ENCODE assay signal across 11 mouse cellular contexts in genomic region chr14:75235955-75236635, GRCm38 (mm10). TPM values are rescaled to one million over a fixed set of nuclear protein-coding genes. Genes with fewer than 3 reads are reported as not detected.
DNase-seq lines count a peak whose midpoint lies in the region; ATAC-seq lines count a peak whose summit lies in the region.
"Had no signal": no experiment of that assay in that cellular context is flagged by ENCODE, and none has a peak within 500 bp of the region (broad histone marks: within the 10 kb centered on the region; RNA-seq: fewer than 3 reads in every experiment).

No protein-coding gene starts in this region.

- DNase-seq in cerebellum, postnatal 14 days, result peak; percentile 18 to 43
- DNase-seq in cerebellum, postnatal 36 days, result no peak
- DNase-seq in hindbrain, embryonic 14.5 days (ENCODE audit: low spot score), result peak; percentile 73
- DNase-seq in left cerebral cortex, postnatal 14 days (ENCODE audit: low spot score in 2 of 2), result peak; percentile 65
- peak; percentile 21 for DNase-seq in right cerebral cortex, postnatal 14 days
- no peak for DNase-seq in adrenal gland, postnatal 4 days (ENCODE audit: low spot score in 2 of 2)

- peak overlapping the region; percentile 37 for H3K4me2 ChIP-seq in hindbrain, embryonic 14.5 days (replicated peaks)
- no peak overlapping the region for H3K4me2 ChIP-seq in heart, embryonic 11.5 days
- H3K4me2 ChIP-seq: heart, embryonic 12.5 days had no signal

- no peaks in the 10 kb centered on the region for H3K9me3 ChIP-seq in hindbrain, embryonic 14.5 days (ENCODE audit: control insufficient read depth, low read length)
- no peaks in the 10 kb centered on the region for H3K9me3 ChIP-seq in heart, embryonic 11.5 days (replicated peaks; ENCODE audit: control insufficient read depth, low read length)
- H3K9me3 ChIP-seq: heart, embryonic 12.5 days had no signal

- ATAC-seq in hindbrain, embryonic 14.5 days (ENCODE audit: low FRiP score), result peak; percentile 83; the same call in 1 of the 2 replicates
- no peak for ATAC-seq in megakaryocyte-erythroid progenitor cell, adult 5-6 weeks (replicated peaks; ENCODE audit: low FRiP score, low TSS enrichment, poor library complexity, severe bottlenecking)
- no peak for ATAC-seq in heart, embryonic 11.5 days (replicated peaks; ENCODE audit: insufficient number of reproducible peaks, low FRiP score, low TSS enrichment)
- ATAC-seq: activated CD4-positive, CD25-positive, alpha-beta regulatory T cell, adult 4 months had no signal

- H3K27me3 ChIP-seq in hindbrain, embryonic 14.5 days (ENCODE audit: control insufficient read depth, insufficient read depth, low read length), result no peaks in the 10 kb centered on the region
- H3K27me3 ChIP-seq in heart, embryonic 11.5 days (ENCODE audit: control insufficient read depth, insufficient read depth, low read length), result no peaks in the 10 kb centered on the region
- H3K27me3 ChIP-seq: heart, embryonic 12.5 days had no signal

- intact Hi-C loops in left cerebral cortex, postnatal 14 days (cut with DNase I), result loop anchor here (5.0 kb wide), 1 partner anchor 46 kb away; the partner anchor contains the start of gene Zc3h13

- no peaks in the 10 kb centered on the region for H3K36me3 ChIP-seq in hindbrain, embryonic 14.5 days (replicated peaks; ENCODE audit: control insufficient read depth, insufficient read depth)
- H3K36me3 ChIP-seq in heart, embryonic 11.5 days (ENCODE audit: control insufficient read depth, insufficient read depth, low read length), result no peaks in the 10 kb centered on the region
- H3K36me3 ChIP-seq: heart, embryonic 12.5 days had no signal

- H3K27ac ChIP-seq in hindbrain, embryonic 14.5 days, result peak overlapping the region; percentile 33
- no peak overlapping the region for H3K27ac ChIP-seq in heart, embryonic 11.5 days (ENCODE audit: low read depth, low read length)

- H3K9ac ChIP-seq in hindbrain, embryonic 14.5 days, result no peak overlapping the region
- H3K9ac ChIP-seq in heart, embryonic 11.5 days (ENCODE audit: low read depth, low read length), result no peak overlapping the region
- H3K9ac ChIP-seq: heart, embryonic 12.5 days had no signal

- H3K4me3 ChIP-seq in hindbrain, embryonic 14.5 days (replicated peaks; ENCODE audit: low read length), result no peak overlapping the region
- no peak overlapping the region for H3K4me3 ChIP-seq in heart, embryonic 11.5 days (ENCODE audit: low read depth, low read length)
- H3K4me3 ChIP-seq: heart, embryonic 12.5 days had no signal

- peaks cover 11% of the 10 kb centered on the region; the same call in 1 of the 2 replicates for H3K4me1 ChIP-seq in hindbrain, embryonic 14.5 days (replicated peaks; ENCODE audit: control insufficient read depth, insufficient read depth, low read length)
- H3K4me1 ChIP-seq in heart, embryonic 11.5 days (ENCODE audit: control insufficient read depth, insufficient read depth, low read length), result no peaks in the 10 kb centered on the region
- H3K4me1 ChIP-seq: heart, embryonic 12.5 days had no signal

- WGBS in hindbrain, embryonic 14.5 days, result 17% methylated on average over 9 of the region's 9 CpGs
- 69% methylated on average over 9 of the region's 9 CpGs for WGBS in heart, embryonic 11.5 days (ENCODE audit: insufficient replicate concordance)

RNA-seq across cellular contexts. Expression of gene Cpb2, which starts 6.0 kb away (rescaled TPM):
- 0.17 TPM in 1 of 2 replicates, not detected in the other for polyA plus RNA-seq in hindbrain, embryonic 14.5 days (2014; fragmentation: Nextera tagmentation; extraction: Ambion mirVana)
- not detected for total RNA-seq in left cerebral cortex, postnatal 14 days (2021)
- not detected in 2 replicates for total RNA-seq in megakaryocyte-erythroid progenitor cell, adult 5-6 weeks (2014; fragmentation: Nextera tagmentation)
- not detected in 2 replicates for total RNA-seq in megakaryocyte-erythroid progenitor cell, adult 5-6 weeks (2017)
- polyA plus RNA-seq in heart, embryonic 11.5 days (2014; fragmentation: Nextera tagmentation; extraction: Ambion mirVana), result 1.1 TPM in 1 of 2 replicates, not detected in the other
- 10 to 100 TPM in 1 of 2 experiments, 1 to 10 TPM in 1; 6.4 to 27.8 TPM for total RNA-seq in adrenal gland, postnatal 4 days (2021)
- polyA plus RNA-seq: activated CD4-positive, CD25-positive, alpha-beta regulatory T cell, adult 4 months; testis, adult 2 months had no signal

RNA-seq across cellular contexts. Expression of gene Zc3h13, which starts 48.1 kb away (rescaled TPM):
- polyA plus RNA-seq in hindbrain, embryonic 14.5 days (2014; fragmentation: Nextera tagmentation; extraction: Ambion mirVana), result 34.5 and 34.6 TPM in 2 replicates
- 10 to 100 TPM; 52.1 to 55.3 TPM for total RNA-seq in left cerebral cortex, postnatal 14 days (2021)
- 28.2 and 28.7 TPM in 2 replicates for total RNA-seq in megakaryocyte-erythroid progenitor cell, adult 5-6 weeks (2014; fragmentation: Nextera tagmentation)
- 34.0 and 41.2 TPM in 2 replicates for total RNA-seq in megakaryocyte-erythroid progenitor cell, adult 5-6 weeks (2017)
- 17.3 and 20.2 TPM in 2 replicates for polyA plus RNA-seq in heart, embryonic 11.5 days (2014; fragmentation: Nextera tagmentation; extraction: Ambion mirVana)
- total RNA-seq in adrenal gland, postnatal 4 days (2021), result 10 to 100 TPM; 39.2 to 39.8 TPM

Comparison
In these comparisons a context has a peak if more than half of its experiments do, and no peak if none do; other contexts are left out.
1. DNase-seq: peak in cerebellum, postnatal 14 days (2 of 2), hindbrain, embryonic 14.5 days (single experiment), left cerebral cortex, postnatal 14 days (2 of 2) and right cerebral cortex, postnatal 14 days (single experiment); none in cerebellum, postnatal 36 days (0 of 2) and adrenal gland, postnatal 4 days (0 of 2).
2. RNA of gene Cpb2, which starts 6.0 kb away (total RNA-seq): 6.4 to 27.8 TPM in adrenal gland, postnatal 4 days; not detected in left cerebral cortex, postnatal 14 days and not detected in megakaryocyte-erythroid progenitor cell, adult 5-6 weeks; every median in the first group is over 4 times any median in the second.